ENCODE assay signal across 7 mouse cellular contexts in genomic region chr11:77100137-77100937, GRCm38 (mm10). TPM values are rescaled to one million over a fixed set of nuclear protein-coding genes. Genes with fewer than 3 reads are reported as not detected.
DNase-seq lines count a peak whose midpoint lies in the region; TF ChIP-seq lines count a peak whose summit lies in the region.

No protein-coding gene starts in this region.

- no peaks in the 10 kb centered on the region for H3K36me3 ChIP-seq in limb, embryonic 10.5 days
- H3K36me3 ChIP-seq in myocyte (ENCODE audit: control insufficient read depth, insufficient read depth): no peaks in the 10 kb centered on the region

- no peaks in the 10 kb centered on the region for H3K27me3 ChIP-seq in limb, embryonic 10.5 days (ENCODE audit: low read depth, poor library complexity, severe bottlenecking)
- H3K27me3 ChIP-seq in myocyte (ENCODE audit: control insufficient read depth, insufficient read depth, insufficient read length): peaks cover 6% of the 10 kb centered on the region

- 15% methylated on average over 10 of the region's 10 CpGs for WGBS in limb, embryonic 10.5 days

- no peaks in the 10 kb centered on the region for H3K9me3 ChIP-seq in limb, embryonic 10.5 days (replicated peaks)

- H3K4me2 ChIP-seq in myocyte (ENCODE audit: low read depth): peak overlapping the region; percentile 48

- H3K4me3 ChIP-seq in limb, embryonic 10.5 days: no peak overlapping the region
- H3K4me3 ChIP-seq in myocyte: no peak overlapping the region

- peak; percentile 89 for DNase-seq in ZHBTc4 (ENCODE audit: low read depth, low spot score)
- peak; percentile 82 for DNase-seq in cerebellum, adult 9-10 months
- DNase-seq in gastrocnemius, adult 18-20 months (ENCODE audit: low spot score): peak; percentile 80
- peak; percentile 87 for DNase-seq in kidney, adult 18-20 months
- DNase-seq in limb, embryonic 10.5 days (ENCODE audit: low spot score): peak; percentile 86
- DNase-seq in spleen, postnatal 4 days (ENCODE audit: low spot score in 2 of 2): peak; percentile 77 to 93

- H3K27ac ChIP-seq in limb, embryonic 10.5 days: no peak overlapping the region

- H3K4me1 ChIP-seq in limb, embryonic 10.5 days: peaks cover 4% of the 10 kb centered on the region; the same call in 1 of the 2 replicates

- H3ac ChIP-seq in myocyte (ENCODE audit: control insufficient read depth, insufficient read length): no peak overlapping the region

- no peak for TF ChIP-seq POLR2A in myocyte (IDR thresholded peaks at IDR 0.05; ENCODE audit: insufficient read length, low read depth)

- no peaks in the 10 kb centered on the region for H3K79me2 ChIP-seq in myocyte (ENCODE audit: control insufficient read depth, insufficient read depth)

TF ChIP-seq in myocyte, 11 proteins besides CTCF, POLR2A, EP300 and RAD21:
- TF ChIP-seq MYOD1 (IDR thresholded peaks at IDR 0.05; ENCODE audit: control insufficient read depth in 1 of 3, insufficient read length in 2 of 3, low read depth in 2 of 3) (no peak), MAX (IDR thresholded peaks at IDR 0.05; ENCODE audit: low read depth) (no peak)

RNA-seq across cellular contexts. Expression of gene Nsrp1, which starts 22.1 kb away (rescaled TPM):
- total RNA-seq in gastrocnemius, adult 18-20 months (2021): 10 to 100 TPM; 14.3 to 15.0 TPM
- polyA plus RNA-seq in limb, embryonic 10.5 days (2016; fragmentation: Nextera tagmentation; extraction: Ambion mirVana): 55.7 and 64.2 TPM in 2 replicates
- polyA plus RNA-seq in myocyte (2012; fragmentation: generic; extraction: Trizol): 2.9 TPM

Comparison
In these comparisons a context has a peak if more than half of its experiments do, and no peak if none do; other contexts are left out.
1. RNA of gene Nsrp1, which starts 22.1 kb away (polyA plus RNA-seq): 55.7 to 64.2 TPM in limb, embryonic 10.5 days; 2.9 TPM in myocyte (single experiment); every median in the first group is over 10 times any median in the second.
2. Peak in every context shown above with its lines, with median percentiles within 50 percentile points of each other: DNase-seq.